Mouse (Mus musculus) embryonic fibroblast, embryonic 13.5 days (primary cell): ENCODE data around the gene Enox1. TPM values are rescaled to one million over a fixed set of nuclear protein-coding genes. Genes with fewer than 3 reads are reported as not detected.

ENCODE experiments used
- H3K27ac ChIP-seq: 2 replicates; pipeline ENCODE4 v1.5.1; 2012; ENCODE audit warnings: low read length, control low read depth, inconsistent platforms; ENCODE audit not compliant: insufficient read depth
- H3K4me1 ChIP-seq: 2 replicates; pipeline ENCODE4 v1.6.1; 2011; ENCODE audit warnings: low read length; ENCODE audit not compliant: control insufficient read depth, insufficient read depth
- H3K4me3 ChIP-seq: 2 replicates; pipeline ENCODE4 v1.5.1; 2011; ENCODE audit warnings: mild to moderate bottlenecking, control low read depth, low read length; ENCODE audit not compliant: insufficient read depth
- CTCF ChIP-seq: IDR thresholded peaks from 2 replicates; pipeline ENCODE4 v1.5.1; 2011; ENCODE audit warnings: mild to moderate bottlenecking, control low read depth, low read length, moderate library complexity, borderline replicate concordance; ENCODE audit not compliant: insufficient read depth
- POLR2A ChIP-seq: IDR thresholded peaks from 2 replicates; pipeline ENCODE4 v1.6.1; 2011; ENCODE audit warnings: low read depth, mild to moderate bottlenecking, control low read depth, low read length, moderate library complexity
- polyA plus RNA-seq: library from polyadenylated mRNA; stranded (reverse); fragments of >200 nt; gene quantifications from 2 replicates; pipeline ENCODE4 v1.2.4, GENCODE M21; 2011; ENCODE audit warnings: low read depth; ENCODE audit not compliant: missing spikeins, insufficient read length

Enox1 gene
- polyA plus RNA-seq, 1 experiment = 7.0 TPM

GRCm38 (mm10) chr14:77511137-77511870, 354.7 kb downstream of the Enox1 start:
- Histone ChIP-seq H3K27ac (no peak overlapping the region), H3K4me1 (no peaks in the 10 kb centered on the region), H3K4me3 (no peak overlapping the region)
- TF ChIP-seq POLR2A (no peak), CTCF (no peak)

- TF ChIP-seq POLR2A = no peak
- H3K4me1 ChIP-seq = no peaks in the 10 kb centered on the region
- H3K4me3 ChIP-seq = no peak overlapping the region
- no peak overlapping the region for H3K27ac ChIP-seq
Measured at GRCm38 (mm10) chr14:77518017-77518416, 361.5 kb downstream of the Enox1 start.

- Histone ChIP-seq H3K4me3 (no peak overlapping the region), H3K27ac (no peak overlapping the region)
Measured at GRCm38 (mm10) chr14:77518941-77519695, 362.6 kb downstream of the Enox1 start.

GRCm38 (mm10) chr14:77519701-77520100, 363.1 kb downstream of the Enox1 start:
- Histone ChIP-seq H3K4me1 (no peaks in the 10 kb centered on the region), H3K4me3 (no peak overlapping the region), H3K27ac (no peak overlapping the region)
- TF ChIP-seq CTCF = no peak
- no peak for TF ChIP-seq POLR2A

More at GRCm38 (mm10) chr14:77518941-77519695, 362.6 kb downstream of the Enox1 start:
- H3K4me1 ChIP-seq = no peaks in the 10 kb centered on the region
- TF ChIP-seq POLR2A (no peak), CTCF (no peak)

- Histone ChIP-seq H3K4me1 (no peaks in the 10 kb centered on the region), H3K4me3 (no peak overlapping the region), H3K27ac (no peak overlapping the region)
- TF ChIP-seq CTCF (no peak), POLR2A (no peak)
Measured at GRCm38 (mm10) chr14:77524303-77524702, 367.7 kb downstream of the Enox1 start.

GRCm38 (mm10) chr14:77526262-77526661, 369.7 kb downstream of the Enox1 start:
- no peak overlapping the region for H3K4me3 ChIP-seq
- H3K4me1 ChIP-seq = no peaks in the 10 kb centered on the region
- TF ChIP-seq POLR2A (no peak), CTCF (no peak)
- no peak overlapping the region for H3K27ac ChIP-seq

- H3K27ac ChIP-seq = no peak overlapping the region
- no peak overlapping the region for H3K4me3 ChIP-seq
- TF ChIP-seq CTCF (no peak), POLR2A (no peak)
- H3K4me1 ChIP-seq = no peaks in the 10 kb centered on the region
Measured at GRCm38 (mm10) chr14:77529201-77529600, 372.6 kb downstream of the Enox1 start.

GRCm38 (mm10) chr14:77529621-77530020, 373.1 kb downstream of the Enox1 start:
- H3K27ac ChIP-seq = no peak overlapping the region
- no peaks in the 10 kb centered on the region for H3K4me1 ChIP-seq
- TF ChIP-seq POLR2A (no peak), CTCF (no peak)
- no peak overlapping the region for H3K4me3 ChIP-seq

GRCm38 (mm10) chr14:77533638-77534037, 377.1 kb downstream of the Enox1 start:
- no peak overlapping the region for H3K27ac ChIP-seq

GRCm38 (mm10) chr14:77534120-77534519, 377.6 kb downstream of the Enox1 start:
- TF ChIP-seq CTCF = no peak
- no peak for TF ChIP-seq POLR2A
- Histone ChIP-seq H3K4me1 (no peaks in the 10 kb centered on the region), H3K4me3 (no peak overlapping the region), H3K27ac (no peak overlapping the region)

More at GRCm38 (mm10) chr14:77533638-77534037, 377.1 kb downstream of the Enox1 start:
- Histone ChIP-seq H3K4me1 (no peaks in the 10 kb centered on the region), H3K4me3 (no peak overlapping the region)
- no peak for TF ChIP-seq POLR2A
- no peak for TF ChIP-seq CTCF
